Mouse (Mus musculus) ES-E14 (cell line): ENCODE results near the gene Ppard. TPM values are rescaled to one million over a fixed set of nuclear protein-coding genes. Genes with fewer than 3 reads are reported as not detected.

ENCODE experiments used
- DNase-seq: peaks from one replicate; pipeline ENCODE4 v3.0.0-alpha.2; 2013; ENCODE audit warnings: low read depth, low spot score
- H3K27ac ChIP-seq: 2 replicates; pipeline ENCODE4 v1.5.1; 2012; ENCODE audit warnings: low read depth, mild to moderate bottlenecking, low read length, moderate library complexity, mixed read lengths; ENCODE audit not compliant: poor library complexity, insufficient read depth, severe bottlenecking
- H3K36me3 ChIP-seq: 2 replicates; pipeline ENCODE4 v1.6.1; 2012; ENCODE audit warnings: mild to moderate bottlenecking, low read length, moderate library complexity, mixed read lengths; ENCODE audit not compliant: control insufficient read depth, poor library complexity, insufficient read depth, severe bottlenecking
- H3K4me1 ChIP-seq, 2 experiments: fragments of 150-350 bp in 1 of 2; sonication (generic) in 1 of 2; 2 replicates each; pipeline ENCODE4 v1.6.1; 2012; ENCODE audit warnings: low read length in 2 of 2, mild to moderate bottlenecking in 1 of 2, mixed read lengths in 1 of 2; ENCODE audit not compliant: control insufficient read depth in 2 of 2, insufficient read depth in 2 of 2, poor library complexity in 1 of 2
- H3K4me3 ChIP-seq, 2 experiments: fragments of 150-350 bp in 1 of 2; sonication (generic) in 1 of 2; 2 replicates each; pipeline ENCODE4 v1.5.1; 2012; ENCODE audit warnings: low read length in 2 of 2, low read depth in 1 of 2, mild to moderate bottlenecking in 1 of 2, mixed read lengths in 1 of 2; ENCODE audit not compliant: insufficient read depth in 1 of 2, poor library complexity in 1 of 2, severe bottlenecking in 1 of 2
- H3K9ac ChIP-seq: 2 replicates; pipeline ENCODE4 v1.6.1; 2012; ENCODE audit warnings: low read depth, mild to moderate bottlenecking, low read length, mixed read lengths; ENCODE audit not compliant: poor library complexity, insufficient read depth, severe bottlenecking
- H3K9me3 ChIP-seq: fragments of 150-350 bp; sonication (generic); 2 replicates; pipeline ENCODE4 v1.6.1; 2012; ENCODE audit warnings: low read depth, mild to moderate bottlenecking, low read length; ENCODE audit not compliant: control insufficient read depth, insufficient read depth
- CHD2 ChIP-seq: IDR thresholded peaks from 2 replicates; pipeline ENCODE4 v1.6.1; 2014; ENCODE audit warnings: mild to moderate bottlenecking, low read depth, low read length, inconsistent platforms
- HCFC1 ChIP-seq: IDR thresholded peaks from 2 replicates; pipeline ENCODE4 v1.6.1; 2012; ENCODE audit warnings: low read length, inconsistent platforms, borderline replicate concordance; ENCODE audit not compliant: insufficient read depth
- MAFK ChIP-seq: IDR thresholded peaks from 2 replicates; pipeline ENCODE4 v1.6.1; 2014; ENCODE audit warnings: mild to moderate bottlenecking, low read depth, low read length, inconsistent platforms; ENCODE audit not compliant: insufficient read depth
- ZC3H11A ChIP-seq: IDR thresholded peaks from 2 replicates; pipeline ENCODE4 v1.6.1; 2012; ENCODE audit warnings: low read depth, mild to moderate bottlenecking, inconsistent platforms, low read length, borderline replicate concordance
- ZNF384 ChIP-seq: IDR thresholded peaks from 2 replicates; pipeline ENCODE4 v1.6.1; 2012; ENCODE audit warnings: low read depth, low read length, inconsistent platforms
- in situ Hi-C, 2 experiments: fragments of 600-800 bp; cut with MboI; formaldehyde crosslinking; loops; one replicate each; pipeline ENCODE4 v1.15.1; 2025; ENCODE audit warnings: low sequenced_read_pairs in 2 of 2, inconsistent platforms in 1 of 2; ENCODE audit not compliant: unreplicated experiment in 2 of 2
- total RNA-seq: library from RNA; depleted of rRNA; stranded (reverse); fragments of 300-350 nt; gene quantifications from 2 replicates; pipeline ENCODE4 v1.2.3, GENCODE M21; 2012

The Ppard gene
- total RNA-seq, 1 experiment, result 6.7 TPM

- in situ Hi-C loops, result no loop called here
- no peak for DNase-seq
These were observed 40.3 kb downstream of the Ppard start for GRCm38 (mm10) chr17:28272837-28273236.

GRCm38 (mm10) chr17:28274739-28275138 lies 42.2 kb downstream of the Ppard start:
- Histone ChIP-seq H3K9ac (no peak overlapping the region), H3K27ac (no peak overlapping the region), H3K4me3 (no peak overlapping the region), H3K36me3 (no peaks in the 10 kb centered on the region; the same call in 1 of the 2 replicates), H3K4me1 (peaks cover 3 to 29% of the 10 kb centered on the region in 2 experiments; a peak in 2 of 4 replicates), H3K9me3 (no peaks in the 10 kb centered on the region)
- TF ChIP-seq CHD2, result no peak
- TF ChIP-seq MAFK, result no peak
- no peak for TF ChIP-seq ZC3H11A
- no peak for TF ChIP-seq HCFC1
- no peak for TF ChIP-seq ZNF384
- DNase-seq, result no peak
- in situ Hi-C loops, result no loop called here

More at GRCm38 (mm10) chr17:28272837-28273236, 40.3 kb downstream of the Ppard start:
- no peaks in the 10 kb centered on the region; the same call in 1 of the 2 replicates for H3K36me3 ChIP-seq
- no peak overlapping the region for H3K27ac ChIP-seq
- no peaks in the 10 kb centered on the region for H3K9me3 ChIP-seq
- H3K9ac ChIP-seq, result no peak overlapping the region
- H3K4me3 ChIP-seq, result no peak overlapping the region
- peaks cover 3 to 30% of the 10 kb centered on the region in 2 experiments; a peak in 2 of 4 replicates for H3K4me1 ChIP-seq
- TF ChIP-seq HCFC1 (no peak), MAFK (no peak)

- Histone ChIP-seq H3K36me3 (no peaks in the 10 kb centered on the region; the same call in 1 of the 2 replicates), H3K4me3 (no peak overlapping the region), H3K9me3 (no peaks in the 10 kb centered on the region), H3K27ac (no peak overlapping the region), H3K9ac (no peak overlapping the region), H3K4me1 (peaks cover 3 to 34% of the 10 kb centered on the region in 2 experiments; a peak in 2 of 4 replicates)
- TF ChIP-seq ZNF384 (no peak), ZC3H11A (no peak), MAFK (no peak), HCFC1 (no peak), CHD2 (no peak)
- DNase-seq, result no peak
- in situ Hi-C loops, result no loop called here
These were observed 44.7 kb downstream of the Ppard start for GRCm38 (mm10) chr17:28277226-28277625.

GRCm38 (mm10) chr17:28277721-28278120 lies 45.2 kb downstream of the Ppard start:
- DNase-seq, result no peak
- TF ChIP-seq HCFC1, result no peak
- TF ChIP-seq MAFK, result no peak
- no peak for TF ChIP-seq ZNF384
- no peak for TF ChIP-seq CHD2
- TF ChIP-seq ZC3H11A, result no peak
- peaks cover 3 to 30% of the 10 kb centered on the region in 2 experiments; a peak in 2 of 4 replicates for H3K4me1 ChIP-seq
- H3K9ac ChIP-seq, result no peak overlapping the region
- no peaks in the 10 kb centered on the region for H3K9me3 ChIP-seq
- H3K27ac ChIP-seq, result no peak overlapping the region
- in situ Hi-C loops, result no loop called here
- no peak overlapping the region for H3K4me3 ChIP-seq
- no peaks in the 10 kb centered on the region; the same call in 1 of the 2 replicates for H3K36me3 ChIP-seq

DNA sequence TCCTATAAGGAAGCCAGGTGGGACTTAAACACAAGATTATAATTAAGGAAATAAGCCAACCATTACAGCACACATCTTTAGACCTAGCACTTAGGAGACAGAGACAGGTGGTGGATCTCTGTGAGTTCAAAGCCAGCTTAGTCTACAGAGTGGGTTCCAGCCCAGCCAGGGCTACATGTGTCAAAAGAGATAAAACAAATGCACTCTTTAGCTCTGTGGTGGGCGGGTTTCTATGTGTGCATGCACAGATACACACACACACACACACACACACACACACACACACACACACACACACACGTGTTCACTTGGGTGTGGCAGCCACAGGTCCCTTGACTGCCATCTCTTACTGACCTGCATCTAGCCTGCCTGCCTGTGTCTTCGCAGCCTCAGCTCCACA lies 45.7 kb downstream of the Ppard start:
- no peak overlapping the region for H3K9ac ChIP-seq
- peaks cover 3 to 30% of the 10 kb centered on the region in 2 experiments; a peak in 2 of 4 replicates for H3K4me1 ChIP-seq
- DNase-seq, result no peak
- no peak overlapping the region for H3K4me3 ChIP-seq
- no peaks in the 10 kb centered on the region; the same call in 1 of the 2 replicates for H3K36me3 ChIP-seq
- H3K9me3 ChIP-seq, result no peaks in the 10 kb centered on the region
- TF ChIP-seq MAFK (no peak), HCFC1 (no peak), ZNF384 (no peak), ZC3H11A (no peak), CHD2 (no peak)
- in situ Hi-C loops, result no loop called here
- no peak overlapping the region for H3K27ac ChIP-seq
